Mouse (Mus musculus) adrenal gland, postnatal 36 days (tissue): ENCODE data around the gene Jade3. TPM values are rescaled to one million over a fixed set of nuclear protein-coding genes. Genes with fewer than 3 reads are reported as not detected.

Experiments
- DNase-seq, 2 experiments: peaks; one replicate each; pipeline ENCODE4 v3.0.0; 2021; ENCODE audit warnings: mixed read lengths in 1 of 2
- total RNA-seq, 2 experiments: library from RNA; stranded (reverse); gene quantifications; 2 replicates each; pipeline ENCODE4 v1.2.3; 2021

Gene Jade3
- total RNA-seq, 2 experiments from 2014 or later: 4.8 to 5.4 TPM

GRCm38 (mm10) chrX:20548011-20548879 is 122.8 kb downstream of the Jade3 start:
- peak; percentile 46 to 55 for DNase-seq

GRCm38 (mm10) chrX:20548880-20549440 is 123.5 kb downstream of the Jade3 start:
- DNase-seq: peak in 1 of 2 experiments; percentile 7

- no peak for DNase-seq
These were observed 124.0 kb downstream of the Jade3 start, which contains the start of gene Rgn for GRCm38 (mm10) chrX:20549532-20549931. Gene Rgn, plus strand, starts transcription at chrX:20549787.

- no peak for DNase-seq
These were observed 126.7 kb downstream of the Jade3 start for GRCm38 (mm10) chrX:20552199-20552598.

GRCm38 (mm10) chrX:20561846-20562245 is 136.4 kb downstream of the Jade3 start:
- DNase-seq: no peak

- no peak for DNase-seq
These were observed 138.5 kb downstream of the Jade3 start for GRCm38 (mm10) chrX:20563941-20564340.

Other genes starting within 250 kb of the Jade3 start
- gene Slc9a7, start 133.9 kb upstream of the Jade3 start, total RNA-seq: 10 to 100 TPM; 20.0 to 33.1 TPM
- 10 to 100 TPM; 14.8 to 18.3 TPM for gene Rp2, start 61.2 kb upstream of the Jade3 start, total RNA-seq
- 1 to 10 TPM; 1.6 to 3.5 TPM for gene Rgn, start 124.1 kb downstream of the Jade3 start, total RNA-seq
- 10 to 100 TPM; 31.1 to 38.4 TPM for gene Rbm10, start 191.8 kb downstream of the Jade3 start, total RNA-seq
- 100 to 1,000 TPM; 292 to 346 TPM for gene Ndufb11, start 191.9 kb downstream of the Jade3 start, total RNA-seq
- gene Uba1, start 232.6 kb downstream of the Jade3 start, total RNA-seq: 100 to 1,000 TPM; 423 to 486 TPM